Mouse (Mus musculus) limb, embryonic 14.5 days (tissue): ENCODE results near the gene Ttll7. TPM values are rescaled to one million over a fixed set of nuclear protein-coding genes. Genes with fewer than 3 reads are reported as not detected.

ENCODE experiments used
- ATAC-seq: fragments of 200-750 bp; cut with Nextera tagmentation; 2 replicates; pipeline ENCODE4 v1.8.0; 2017; ENCODE audit warnings: low read depth, moderate number of reproducible peaks, moderate TSS enrichment; ENCODE audit not compliant: low FRiP score
- DNase-seq: peaks from one replicate; pipeline ENCODE4 v3.0.0-alpha.2; 2015; ENCODE audit warnings: low spot score
- H3K27ac ChIP-seq: fragments of 300-500 bp; sonication (generic); replicated peaks from 2 replicates; pipeline ENCODE4 v1.5.1; 2014; ENCODE audit warnings: low read depth, mild to moderate bottlenecking, low read length, moderate library complexity, mixed read lengths
- H3K27me3 ChIP-seq: fragments of 300-500 bp; sonication (generic); 2 replicates; pipeline ENCODE4 v1.6.1; 2014; ENCODE audit warnings: low read length, mixed read lengths; ENCODE audit not compliant: control insufficient read depth, insufficient read depth
- H3K36me3 ChIP-seq: fragments of 300-500 bp; sonication (generic); 2 replicates; pipeline ENCODE4 v1.6.1; 2014; ENCODE audit warnings: mild to moderate bottlenecking, low read length, moderate library complexity, mixed read lengths; ENCODE audit not compliant: control insufficient read depth, insufficient read depth
- H3K4me1 ChIP-seq: fragments of 300-500 bp; sonication (generic); 2 replicates; pipeline ENCODE4 v1.6.1; 2014; ENCODE audit warnings: antibody characterized with exemption, low read length, mixed read lengths; ENCODE audit not compliant: control insufficient read depth, insufficient read depth
- H3K4me2 ChIP-seq: fragments of 300-500 bp; sonication (generic); replicated peaks from 2 replicates; pipeline ENCODE4 v1.6.1; 2014; ENCODE audit warnings: low read depth, mild to moderate bottlenecking, low read length, moderate library complexity; ENCODE audit not compliant: severe bottlenecking
- H3K4me3 ChIP-seq: fragments of 300-500 bp; sonication (generic); replicated peaks from 2 replicates; pipeline ENCODE4 v1.5.1; 2014; ENCODE audit warnings: low read length
- H3K9ac ChIP-seq: fragments of 300-500 bp; sonication (generic); 2 replicates; pipeline ENCODE4 v1.6.1; 2014; ENCODE audit warnings: mild to moderate bottlenecking, low read depth, low read length, moderate library complexity; ENCODE audit not compliant: severe bottlenecking
- H3K9me3 ChIP-seq: fragments of 300-500 bp; sonication (generic); 2 replicates; pipeline ENCODE4 v1.6.1; 2016; ENCODE audit warnings: low read length; ENCODE audit not compliant: control insufficient read depth
- POLR2A ChIP-seq: fragments of 200-500 bp; IDR thresholded peaks from 2 replicates; pipeline ENCODE4 v1.8.0; 2012; ENCODE audit warnings: inconsistent platforms, mild to moderate bottlenecking, moderate library complexity, borderline replicate concordance; ENCODE audit not compliant: insufficient read depth, insufficient read length; ENCODE audit errors: extremely low read depth
- WGBS: fragments of 180-500 bp; shearing (Covaris S2); extraction: QIAGEN DNeasy Blood & Tissue Kit; methylation state at CpG from one replicate; pipeline ENCODE4 v1.1.7; 2014; 5-methylcytosine and 5-hydroxymethylcytosine counted together
- polyA plus RNA-seq, 2 experiments: library from polyadenylated mRNA; depleted of rRNA in 1 of 2; stranded (reverse) in 1 of 2; unstranded in 1 of 2; fragments of >200 nt; fragmentation: Nextera tagmentation in 1 of 2; extraction: Ambion mirVana in 1 of 2; gene quantifications; 2 replicates each; pipeline versions ENCODE4 v1.2.1 to v1.2.3; 2012 to 2014

Gene Ttll7
- polyA plus RNA-seq, 2 experiments = 1.4 to 1.7 TPM

GRCm38 (mm10) chr3:146893931-146894330 lies 41.8 kb downstream of the Ttll7 start:
- H3K27ac ChIP-seq = no peak overlapping the region
- no peak for TF ChIP-seq POLR2A
- no peaks in the 10 kb centered on the region for H3K4me1 ChIP-seq
- ATAC-seq = no peak
- H3K9ac ChIP-seq = no peak overlapping the region
- DNase-seq = no peak
- 90% methylated on average over 13 of the region's 13 CpGs for WGBS
- no peaks in the 10 kb centered on the region for H3K27me3 ChIP-seq
- H3K4me2 ChIP-seq = no peak overlapping the region
- H3K36me3 ChIP-seq = no peaks in the 10 kb centered on the region
- no peaks in the 10 kb centered on the region for H3K9me3 ChIP-seq
- no peak overlapping the region for H3K4me3 ChIP-seq

GRCm38 (mm10) chr3:146896581-146896980 lies 44.4 kb downstream of the Ttll7 start:
- Histone ChIP-seq H3K4me3 (no peak overlapping the region), H3K27me3 (no peaks in the 10 kb centered on the region), H3K9ac (no peak overlapping the region), H3K27ac (no peak overlapping the region), H3K4me2 (no peak overlapping the region), H3K9me3 (no peaks in the 10 kb centered on the region), H3K4me1 (no peaks in the 10 kb centered on the region), H3K36me3 (peaks cover 2% of the 10 kb centered on the region; the same call in 1 of the 2 replicates)
- no peak for ATAC-seq
- TF ChIP-seq POLR2A = no peak
- WGBS = 86% methylated on average over 8 of the region's 8 CpGs
- no peak for DNase-seq

GRCm38 (mm10) chr3:146900094-146900493 lies 47.9 kb downstream of the Ttll7 start:
- Histone ChIP-seq H3K27me3 (no peaks in the 10 kb centered on the region), H3K9me3 (no peaks in the 10 kb centered on the region), H3K4me3 (no peak overlapping the region), H3K27ac (no peak overlapping the region), H3K4me2 (no peak overlapping the region), H3K36me3 (peaks cover 2% of the 10 kb centered on the region; the same call in 1 of the 2 replicates), H3K9ac (no peak overlapping the region), H3K4me1 (no peaks in the 10 kb centered on the region)
- WGBS = 78% methylated on average over 3 of the region's 3 CpGs
- DNase-seq = no peak
- no peak for TF ChIP-seq POLR2A
- no peak for ATAC-seq

GRCm38 (mm10) chr3:146901729-146902128 lies 49.6 kb downstream of the Ttll7 start:
- Histone ChIP-seq H3K9me3 (no peaks in the 10 kb centered on the region), H3K9ac (no peak overlapping the region), H3K27ac (no peak overlapping the region), H3K4me3 (no peak overlapping the region), H3K4me1 (no peaks in the 10 kb centered on the region), H3K36me3 (peaks cover 2% of the 10 kb centered on the region; the same call in 1 of the 2 replicates), H3K4me2 (no peak overlapping the region), H3K27me3 (no peaks in the 10 kb centered on the region)
- 73% methylated on average over 4 of the region's 4 CpGs for WGBS
- TF ChIP-seq POLR2A = no peak
- DNase-seq (no peak), ATAC-seq (no peak)

GRCm38 (mm10) chr3:146905606-146906005 lies 53.4 kb downstream of the Ttll7 start:
- Histone ChIP-seq H3K4me1 (no peaks in the 10 kb centered on the region), H3K36me3 (no peaks in the 10 kb centered on the region), H3K9ac (no peak overlapping the region), H3K4me2 (no peak overlapping the region), H3K9me3 (no peaks in the 10 kb centered on the region), H3K4me3 (no peak overlapping the region), H3K27ac (no peak overlapping the region), H3K27me3 (no peaks in the 10 kb centered on the region)
- WGBS = 84% methylated on average over 3 of the region's 3 CpGs
- ATAC-seq = no peak
- no peak for DNase-seq
- TF ChIP-seq POLR2A = no peak

GRCm38 (mm10) chr3:146908922-146909321 lies 56.8 kb downstream of the Ttll7 start:
- no peak for ATAC-seq
- 80% methylated on average over 5 of the region's 5 CpGs for WGBS
- no peak for TF ChIP-seq POLR2A
- no peaks in the 10 kb centered on the region for H3K27me3 ChIP-seq
- no peaks in the 10 kb centered on the region for H3K9me3 ChIP-seq
- H3K36me3 ChIP-seq = no peaks in the 10 kb centered on the region
- H3K27ac ChIP-seq = no peak overlapping the region
- DNase-seq = no peak
- H3K4me3 ChIP-seq = no peak overlapping the region
- no peaks in the 10 kb centered on the region for H3K4me1 ChIP-seq
- no peak overlapping the region for H3K4me2 ChIP-seq
- no peak overlapping the region for H3K9ac ChIP-seq
